Mouse (Mus musculus): ENCODE measurements around the gene Tnfaip1. TPM values are rescaled to one million over a fixed set of nuclear protein-coding genes. Genes with fewer than 3 reads are reported as not detected.

Tnfaip1 gene
- polyA plus RNA-seq, 1 experiment from 2014 or later, result 92.4 TPM

DNA sequence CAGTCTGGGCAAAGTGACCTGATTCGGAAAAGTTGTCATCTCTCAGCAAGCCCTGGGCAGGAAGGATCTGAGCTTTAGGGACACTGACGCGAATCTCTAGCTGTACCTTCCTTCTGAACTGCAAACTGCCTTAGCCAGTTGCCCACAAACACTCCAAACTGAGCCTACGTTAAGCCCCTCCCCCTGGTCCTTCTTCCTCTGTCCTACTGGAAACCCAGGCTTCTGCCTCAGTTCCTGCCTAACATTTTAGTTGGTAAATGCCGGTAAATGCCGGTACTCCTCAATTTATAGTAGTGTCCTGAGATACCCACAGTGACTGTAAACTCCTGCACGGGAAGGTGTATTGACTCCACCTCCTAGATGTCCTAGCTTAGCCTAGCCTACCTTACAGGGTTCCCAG, 52.5 kb downstream of the Tnfaip1 start:
- Histone ChIP-seq H3K4me1 (no peaks in the 10 kb centered on the region), H3K27ac (no peak overlapping the region), H3K9me3 (replicated peaks) (no peaks in the 10 kb centered on the region), H3K36me3 (no peaks in the 10 kb centered on the region), H3K27me3 (ENCODE audit: low read depth, poor library complexity, severe bottlenecking) (peaks cover 66% of the 10 kb centered on the region), H3K4me3 (no peak overlapping the region)
- no peak for DNase-seq (ENCODE audit: low spot score)
- 49% methylated on average over 7 of the region's 7 CpGs for WGBS

DNA sequence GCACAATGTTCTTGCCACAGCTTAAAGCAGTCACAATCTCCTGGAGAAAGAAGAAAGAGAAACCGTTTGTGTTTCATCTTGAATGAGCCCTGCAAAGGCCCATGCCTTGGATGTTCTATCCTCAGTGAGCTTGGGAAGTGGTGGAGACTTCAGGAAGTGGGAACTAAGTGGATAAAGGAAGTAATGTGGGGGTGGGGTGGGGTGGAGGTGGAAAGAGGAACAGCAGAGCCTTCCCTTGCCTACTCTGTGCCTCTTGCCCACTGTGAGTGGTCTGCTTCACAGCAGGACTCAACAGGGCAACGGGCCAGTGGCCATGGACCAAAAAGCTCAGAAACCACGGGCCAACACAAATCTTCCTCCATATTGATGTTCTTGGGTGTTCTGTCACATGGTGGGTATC, 60.8 kb downstream of the Tnfaip1 start:
- WGBS, result 84% methylated on average over 3 of the region's 3 CpGs
- H3K4me3 ChIP-seq, result no peak overlapping the region
- H3K9me3 ChIP-seq (replicated peaks), result no peaks in the 10 kb centered on the region
- H3K4me1 ChIP-seq, result no peaks in the 10 kb centered on the region
- DNase-seq (ENCODE audit: low spot score), result no peak
- H3K27ac ChIP-seq, result no peak overlapping the region
- H3K36me3 ChIP-seq, result peaks cover 6% of the 10 kb centered on the region; the same call in 1 of the 2 replicates
- no peaks in the 10 kb centered on the region for H3K27me3 ChIP-seq (ENCODE audit: low read depth, poor library complexity, severe bottlenecking)

Other genes with a start within 250 kb of the Tnfaip1 start
- gene BC030499, start 245.5 kb downstream of the Tnfaip1 start, polyA plus RNA-seq (2016; fragmentation: Nextera tagmentation; extraction: Ambion mirVana), result 0.31 TPM in 2 replicates
- 72.8 and 84.8 TPM in 2 replicates for gene Spag5, start 234.8 kb downstream of the Tnfaip1 start, polyA plus RNA-seq (2016; fragmentation: Nextera tagmentation; extraction: Ambion mirVana)
- gene Aldoc, start 213.4 kb downstream of the Tnfaip1 start, polyA plus RNA-seq (2016; fragmentation: Nextera tagmentation; extraction: Ambion mirVana), result 2.0 and 4.3 TPM in 2 replicates
- 80.3 and 83.6 TPM in 2 replicates for gene Pigs, start 207.9 kb downstream of the Tnfaip1 start, polyA plus RNA-seq (2016; fragmentation: Nextera tagmentation; extraction: Ambion mirVana)
- 77.9 and 83.0 TPM in 2 replicates for gene Unc119, start 192.8 kb downstream of the Tnfaip1 start, polyA plus RNA-seq (2016; fragmentation: Nextera tagmentation; extraction: Ambion mirVana)
- gene Foxn1, start 149.8 kb downstream of the Tnfaip1 start, polyA plus RNA-seq (2016; fragmentation: Nextera tagmentation; extraction: Ambion mirVana), result 0.06 TPM in 1 of 2 replicates, not detected in the other
- not detected in 2 replicates for gene Slc13a2, start 114.1 kb downstream of the Tnfaip1 start, polyA plus RNA-seq (2016; fragmentation: Nextera tagmentation; extraction: Ambion mirVana)
- 15.0 and 18.1 TPM in 2 replicates for gene Slc46a1, start 70.6 kb downstream of the Tnfaip1 start, polyA plus RNA-seq (2016; fragmentation: Nextera tagmentation; extraction: Ambion mirVana)
- gene Sarm1, start 38.6 kb downstream of the Tnfaip1 start, polyA plus RNA-seq (2016; fragmentation: Nextera tagmentation; extraction: Ambion mirVana), result 2.3 and 2.5 TPM in 2 replicates
- gene Vtn, start 37.2 kb downstream of the Tnfaip1 start, polyA plus RNA-seq (2016; fragmentation: Nextera tagmentation; extraction: Ambion mirVana), result 0.11 TPM in 1 of 2 replicates, not detected in the other
- not detected in 2 replicates for gene Sebox, start 32.9 kb downstream of the Tnfaip1 start, polyA plus RNA-seq (2016; fragmentation: Nextera tagmentation; extraction: Ambion mirVana)
- gene Tmem199, start 24.2 kb downstream of the Tnfaip1 start, polyA plus RNA-seq (2016; fragmentation: Nextera tagmentation; extraction: Ambion mirVana), result 73.7 and 85.5 TPM in 2 replicates
- 179 TPM in 2 replicates for gene Poldip2, start 24.1 kb downstream of the Tnfaip1 start, polyA plus RNA-seq (2016; fragmentation: Nextera tagmentation; extraction: Ambion mirVana)
- 85.7 and 97.9 TPM in 2 replicates for gene Ift20, start within 50 bp of the Tnfaip1 start, polyA plus RNA-seq (2016; fragmentation: Nextera tagmentation; extraction: Ambion mirVana)
- gene Tmem97, start 14.4 kb upstream of the Tnfaip1 start, polyA plus RNA-seq (2016; fragmentation: Nextera tagmentation; extraction: Ambion mirVana), result 87.7 and 104 TPM in 2 replicates
- 11.4 and 11.7 TPM in 2 replicates for gene Nlk, start 161.0 kb upstream of the Tnfaip1 start, polyA plus RNA-seq (2016; fragmentation: Nextera tagmentation; extraction: Ambion mirVana)
- 36.4 and 37.2 TPM in 2 replicates for gene Ccnq, start 215.4 kb upstream of the Tnfaip1 start, polyA plus RNA-seq (2016; fragmentation: Nextera tagmentation; extraction: Ambion mirVana)

Data from limb, embryonic 10.5 days (tissue).